ENCODE assay signal across 8 mouse cellular contexts in the genomic region with DNA sequence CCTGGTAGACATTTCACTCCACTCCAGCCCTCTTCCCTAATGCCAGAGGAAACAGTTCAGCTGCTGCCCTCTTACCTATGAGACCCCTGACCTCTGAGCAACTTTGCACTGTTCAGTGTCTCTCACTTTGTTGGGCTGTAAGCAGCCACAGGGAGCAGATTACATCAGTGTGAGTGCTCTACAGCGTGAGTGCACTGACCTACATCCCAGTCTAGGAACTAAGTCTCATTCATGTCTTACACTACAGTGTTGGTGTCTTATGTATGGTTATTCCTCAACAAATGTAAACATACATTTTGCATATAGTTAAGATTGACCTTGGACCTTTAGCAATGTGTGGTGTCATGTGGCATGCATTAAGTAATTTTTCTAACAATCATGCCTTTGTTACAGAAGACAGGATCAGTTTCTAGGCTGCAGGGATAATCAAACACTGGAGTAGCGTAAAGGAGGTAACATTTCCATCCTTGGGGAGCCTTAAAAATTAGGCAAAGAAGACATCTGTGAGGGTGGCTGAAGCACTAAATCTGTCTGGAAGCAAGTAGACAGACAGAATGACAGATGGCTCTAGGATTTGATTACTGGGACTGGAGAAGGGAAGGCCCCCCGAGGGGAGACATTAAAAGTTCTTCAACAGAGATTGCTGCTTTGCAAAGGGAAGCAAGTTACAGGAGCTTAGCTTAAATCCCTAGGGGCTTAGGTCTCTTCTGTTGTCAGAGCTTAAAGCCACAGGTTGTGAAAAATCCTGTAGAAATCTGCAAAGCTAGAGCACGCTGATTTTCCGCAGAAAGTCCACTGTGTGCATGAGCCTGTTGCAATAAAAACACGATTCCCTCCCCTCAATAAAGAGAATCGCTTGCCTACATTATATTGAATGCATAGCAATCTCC.
DNase-seq lines count a peak whose midpoint lies in the region; ATAC-seq lines count a peak whose summit lies in the region.

No protein-coding gene starts in this region.

- no peak overlapping the region for H3K9ac ChIP-seq in heart, embryonic 13.5 days
- H3K9ac ChIP-seq in hindbrain, embryonic 16.5 days (ENCODE audit: low read depth, low read length), result peak overlapping the region; percentile 46; the same call in 1 of the 2 replicates
- H3K9ac ChIP-seq in neural tube, embryonic 11.5 days (ENCODE audit: low read length), result no peak overlapping the region

- 37% methylated on average over 7 of the region's 7 CpGs for WGBS in heart, embryonic 13.5 days
- 6% methylated on average over 7 of the region's 7 CpGs for WGBS in embryonic facial prominence, embryonic 10.5 days
- 20% methylated on average over 7 of the region's 7 CpGs for WGBS in hindbrain, embryonic 16.5 days
- WGBS in neural tube, embryonic 11.5 days, result 15% methylated on average over 7 of the region's 7 CpGs

- H3K27ac ChIP-seq in heart, embryonic 13.5 days (replicated peaks), result no peak overlapping the region
- peak overlapping the region; percentile 81 for H3K27ac ChIP-seq in embryonic facial prominence, embryonic 10.5 days (replicated peaks)
- no peak overlapping the region; the same call in 1 of the 2 replicates for H3K27ac ChIP-seq in hindbrain, embryonic 16.5 days (ENCODE audit: low read depth, low read length)
- no peak overlapping the region for H3K27ac ChIP-seq in neural tube, embryonic 11.5 days (ENCODE audit: low read depth, low read length)

- intact Hi-C loops in left cerebral cortex, postnatal 4 days (cut with DNase I), result loop anchor here (10.0 kb wide), 1 partner anchor 748 kb away; no protein-coding TSS in a partner anchor

- H3K4me2 ChIP-seq in heart, embryonic 13.5 days, result peak overlapping the region; percentile 49
- H3K4me2 ChIP-seq in hindbrain, embryonic 16.5 days (ENCODE audit: low read length), result peak overlapping the region; percentile 22
- peak overlapping the region; percentile 1; the same call in 1 of the 2 replicates for H3K4me2 ChIP-seq in neural tube, embryonic 11.5 days (ENCODE audit: low read depth)

- 0 out of 2 replicates have a peak overlapping the region, but pooled peaks have one; percentile 12 for H3K4me3 ChIP-seq in heart, embryonic 13.5 days
- peak overlapping the region; percentile 37 for H3K4me3 ChIP-seq in embryonic facial prominence, embryonic 10.5 days
- no peak overlapping the region for H3K4me3 ChIP-seq in hindbrain, embryonic 16.5 days (ENCODE audit: low read length)
- H3K4me3 ChIP-seq in neural tube, embryonic 11.5 days (ENCODE audit: low read depth, low read length), result no peak overlapping the region

- H3K4me1 ChIP-seq in heart, embryonic 13.5 days, result peaks cover 17% of the 10 kb centered on the region
- H3K4me1 ChIP-seq in embryonic facial prominence, embryonic 10.5 days, result peaks cover 32% of the 10 kb centered on the region
- H3K4me1 ChIP-seq in hindbrain, embryonic 16.5 days (ENCODE audit: control insufficient read depth, insufficient read depth, low read depth, low read length), result peaks cover 12% of the 10 kb centered on the region
- peaks cover 7% of the 10 kb centered on the region; the same call in 1 of the 2 replicates for H3K4me1 ChIP-seq in neural tube, embryonic 11.5 days (ENCODE audit: control insufficient read depth, insufficient read depth, low read length)

- DNase-seq in heart, adult 18-20 months, result no peak
- DNase-seq in embryonic facial prominence, embryonic 10.5 days (ENCODE audit: low spot score), result peak; percentile 56
- DNase-seq in neural tube, embryonic 11.5 days (ENCODE audit: low spot score), result peak; percentile 28
- no peak for DNase-seq in left cerebral cortex, postnatal 4 days
- DNase-seq in thymus, postnatal 0 days (ENCODE audit: low spot score), result no peak
- no peak for DNase-seq in kidney, adult 8-10 months

- H3K27me3 ChIP-seq in heart, embryonic 13.5 days (replicated peaks), result no peaks in the 10 kb centered on the region
- no peaks in the 10 kb centered on the region for H3K27me3 ChIP-seq in embryonic facial prominence, embryonic 10.5 days (replicated peaks; ENCODE audit: low read depth, poor library complexity, severe bottlenecking)
- no peaks in the 10 kb centered on the region; the same call in 1 of the 2 replicates for H3K27me3 ChIP-seq in hindbrain, embryonic 16.5 days (replicated peaks; ENCODE audit: control insufficient read depth, insufficient read depth, low read length)
- H3K27me3 ChIP-seq in neural tube, embryonic 11.5 days (ENCODE audit: control insufficient read depth, insufficient read depth, low read length), result no peaks in the 10 kb centered on the region

- no peaks in the 10 kb centered on the region for H3K9me3 ChIP-seq in heart, embryonic 13.5 days
- no peaks in the 10 kb centered on the region for H3K9me3 ChIP-seq in embryonic facial prominence, embryonic 10.5 days
- no peaks in the 10 kb centered on the region for H3K9me3 ChIP-seq in hindbrain, embryonic 16.5 days (ENCODE audit: control insufficient read depth, low read length)
- no peaks in the 10 kb centered on the region for H3K9me3 ChIP-seq in neural tube, embryonic 11.5 days (ENCODE audit: control insufficient read depth, low read length)

- H3K36me3 ChIP-seq in heart, embryonic 13.5 days, result no peaks in the 10 kb centered on the region
- no peaks in the 10 kb centered on the region for H3K36me3 ChIP-seq in embryonic facial prominence, embryonic 10.5 days (replicated peaks)
- no peaks in the 10 kb centered on the region for H3K36me3 ChIP-seq in hindbrain, embryonic 16.5 days (ENCODE audit: control insufficient read depth, insufficient read depth, low read length)
- H3K36me3 ChIP-seq in neural tube, embryonic 11.5 days (ENCODE audit: control insufficient read depth, insufficient read depth, low read length), result no peaks in the 10 kb centered on the region

- no peak for ATAC-seq in heart, embryonic 13.5 days (ENCODE audit: extremely low read depth, insufficient number of reproducible peaks, low FRiP score, low TSS enrichment)
- ATAC-seq in hindbrain, embryonic 16.5 days, result peak; percentile 64
- 0 out of 2 replicates have a peak, but pooled peaks have one; percentile 41 for ATAC-seq in neural tube, embryonic 11.5 days (ENCODE audit: insufficient read depth, low FRiP score, low TSS enrichment)

Comparison
In these comparisons a context has a peak if more than half of its experiments do, and no peak if none do; other contexts are left out.
1. H3K4me3 ChIP-seq: peak in heart, embryonic 13.5 days (single experiment) and embryonic facial prominence, embryonic 10.5 days (single experiment); none in hindbrain, embryonic 16.5 days (single experiment) and neural tube, embryonic 11.5 days (single experiment).
2. DNase-seq: peak in embryonic facial prominence, embryonic 10.5 days (single experiment) and neural tube, embryonic 11.5 days (single experiment); none in heart, adult 18-20 months (0 of 2), left cerebral cortex, postnatal 4 days (single experiment), thymus, postnatal 0 days (single experiment) and kidney, adult 8-10 months (0 of 2).
3. Peak in every context shown above with its lines, with median percentiles within 50 percentile points of each other: H3K4me2 ChIP-seq.